Mouse (Mus musculus): ENCODE measurements at regions not wholly inside any gene's neighbourhood (a gene's known extent, or its start where the extent isn't known, plus 50 kb on each side); places are given as distances from the start of the nearest gene placed in this dataset.

GRCm38 (mm10) chr16:12694646-12695045 is 414.8 kb upstream of the Ercc4 start:
- H3K4me3 ChIP-seq (ENCODE audit: control insufficient read depth in 1 of 2, insufficient read depth in 1 of 2, low read depth in 2 of 2, low read length in 2 of 2): no peak overlapping the region
- H3K9me3 ChIP-seq (replicated peaks; ENCODE audit: insufficient read depth, low read length): no peaks in the 10 kb centered on the region
- no peaks in the 10 kb centered on the region for H3K4me1 ChIP-seq (ENCODE audit: control insufficient read depth in 1 of 2, insufficient read depth in 2 of 2, low read length in 2 of 2)
- H3K27me3 ChIP-seq (ENCODE audit: control insufficient read depth in 1 of 2, insufficient read depth in 2 of 2, low read length in 2 of 2): no peaks in the 10 kb centered on the region
- no peak overlapping the region for H3K9ac ChIP-seq (ENCODE audit: control insufficient read depth, low read depth, low read length, poor library complexity, severe bottlenecking)
- H3K79me2 ChIP-seq (ENCODE audit: control insufficient read depth, insufficient read depth, low read length, poor library complexity): no peaks in the 10 kb centered on the region
- H3K27ac ChIP-seq (ENCODE audit: control insufficient read depth, low read depth, low read length): no peak overlapping the region
- H3K36me3 ChIP-seq (ENCODE audit: control insufficient read depth in 1 of 2, insufficient read depth in 2 of 2, low read length in 2 of 2): no peaks in the 10 kb centered on the region
- TF ChIP-seq ELF1 (IDR thresholded peaks at IDR 0.05; ENCODE audit: low read depth, low read length) (no peak), MAX (IDR thresholded peaks at IDR 0.05; ENCODE audit: low read length) (no peak), RCOR1 (IDR thresholded peaks at IDR 0.05; ENCODE audit: low read depth, low read length) (no peak), KAT2A (conservative IDR thresholded peaks at IDR 0.05; ENCODE audit: low read depth, low read length) (no peak), USF1 (IDR thresholded peaks at IDR 0.05; ENCODE audit: low read depth, low read length) (no peak), ZNF384 (IDR thresholded peaks at IDR 0.05; ENCODE audit: low read depth, low read length) (no peak), MAZ (IDR thresholded peaks at IDR 0.05; ENCODE audit: low read depth, low read length) (no peak), ZMIZ1 (IDR thresholded peaks at IDR 0.05; ENCODE audit: low read depth, low read length) (no peak), TCF12 (IDR thresholded peaks at IDR 0.05; ENCODE audit: low read depth, low read length) (no peak), BHLHE40 (IDR thresholded peaks at IDR 0.05; ENCODE audit: borderline replicate concordance, low read depth, low read length) (no peak), MYB (IDR thresholded peaks at IDR 0.05; ENCODE audit: low read depth, low read length) (no peak), GATA1 (IDR thresholded peaks at IDR 0.05; ENCODE audit: low read depth, low read length) (no peak), UBTF (IDR thresholded peaks at IDR 0.05; ENCODE audit: borderline replicate concordance, insufficient read depth, low read depth, low read length) (no peak), NRF1 (IDR thresholded peaks at IDR 0.05; ENCODE audit: insufficient read depth, low read depth, low read length, poor library complexity, severe bottlenecking) (no peak), CHD2 (IDR thresholded peaks at IDR 0.05; ENCODE audit: low read length) (no peak), POLR2AphosphoS5 (IDR thresholded peaks at IDR 0.05; ENCODE audit: borderline replicate concordance, low read depth, low read length) (no peak)
- DNase-seq (ENCODE audit: low read depth, low spot score): no peak

GRCm38 (mm10) chr16:12696939-12697621 is 412.4 kb upstream of the Ercc4 start:
- Histone ChIP-seq H3K79me2 (ENCODE audit: control insufficient read depth, insufficient read depth, low read length, poor library complexity) (no peaks in the 10 kb centered on the region), H3K27ac (ENCODE audit: control insufficient read depth, low read depth, low read length) (no peak overlapping the region), H3K9me3 (replicated peaks; ENCODE audit: insufficient read depth, low read length) (no peaks in the 10 kb centered on the region), H3K9ac (ENCODE audit: control insufficient read depth, low read depth, low read length, poor library complexity, severe bottlenecking) (no peak overlapping the region), H3K27me3 (ENCODE audit: control insufficient read depth in 1 of 2, insufficient read depth in 2 of 2, low read length in 2 of 2) (no peaks in the 10 kb centered on the region), H3K36me3 (ENCODE audit: control insufficient read depth in 1 of 2, insufficient read depth in 2 of 2, low read length in 2 of 2) (no peaks in the 10 kb centered on the region), H3K4me3 (ENCODE audit: control insufficient read depth in 1 of 2, insufficient read depth in 1 of 2, low read depth in 2 of 2, low read length in 2 of 2) (no peak overlapping the region), H3K4me1 (ENCODE audit: control insufficient read depth in 1 of 2, insufficient read depth in 2 of 2, low read length in 2 of 2) (no peaks in the 10 kb centered on the region)
- no peak for DNase-seq (ENCODE audit: low read depth, low spot score)
- TF ChIP-seq ETS1 (IDR thresholded peaks at IDR 0.05; ENCODE audit: low read depth, low read length): no peak
- no peak for TF ChIP-seq ELF1 (IDR thresholded peaks at IDR 0.05; ENCODE audit: low read depth, low read length)
- no peak for TF ChIP-seq MAX (IDR thresholded peaks at IDR 0.05; ENCODE audit: low read length)
- no peak for TF ChIP-seq ZC3H11A (IDR thresholded peaks at IDR 0.05; ENCODE audit: low read depth, low read length)
- TF ChIP-seq NRF1 (IDR thresholded peaks at IDR 0.05; ENCODE audit: insufficient read depth, low read depth, low read length, poor library complexity, severe bottlenecking): no peak
- TF ChIP-seq POLR2A (IDR thresholded peaks at IDR 0.05; ENCODE audit: control insufficient read depth in 1 of 2, insufficient read depth in 1 of 2, low read depth in 1 of 2, low read length in 2 of 2, poor library complexity in 1 of 2): no peak
- no peak for TF ChIP-seq POLR2AphosphoS5 (IDR thresholded peaks at IDR 0.05; ENCODE audit: borderline replicate concordance, low read depth, low read length)
- no peak for TF ChIP-seq JUND (IDR thresholded peaks at IDR 0.05; ENCODE audit: low read depth, low read length)
- TF ChIP-seq E2F4 (IDR thresholded peaks at IDR 0.05; ENCODE audit: borderline replicate concordance, low read depth, low read length): no peak
- no peak for TF ChIP-seq SIN3A (IDR thresholded peaks at IDR 0.05; ENCODE audit: low read length)
- no peak for TF ChIP-seq ZNF384 (IDR thresholded peaks at IDR 0.05; ENCODE audit: low read depth, low read length)
